Comparison of ENCODE assay signal across 17 mouse cellular contexts in genomic region chr3:101460618-101461017, GRCm38 (mm10).
DNase-seq lines count a peak whose midpoint lies in the region; ATAC-seq and TF ChIP-seq lines count a peak whose summit lies in the region.
"Had no signal": no experiment of that assay in that cellular context is flagged by ENCODE, and none has a peak within 500 bp of the region (broad histone marks: within the 10 kb centered on the region; RNA-seq: fewer than 3 reads in every experiment).

No protein-coding gene starts in this region.

- peak; percentile 59 for DNase-seq in left cerebral cortex, postnatal 4 days
- DNase-seq in left cerebral cortex, adult 2 months (ENCODE audit: extremely low spot score in 1 of 2, low spot score in 2 of 2), result no peak
- no peak for DNase-seq in kidney, adult 8-10 months
- no peak for DNase-seq in lung, postnatal 14 days
- no peak for DNase-seq in MN1 (ENCODE audit: low spot score)
- DNase-seq: cerebellum, postnatal 25 days; gastrocnemius, postnatal 14 days; kidney, adult 2 months; liver; lung, adult 18-20 months; lung, postnatal 36 days; right cerebral cortex, postnatal 25 days; thymus, postnatal 4 days had no signal

- no peak for ATAC-seq in embryonic facial prominence, embryonic 15.5 days (ENCODE audit: insufficient number of reproducible peaks, low FRiP score, low TSS enrichment, low read depth)
- no peak for ATAC-seq in midbrain, embryonic 12.5 days (ENCODE audit: low FRiP score, low read depth)

- no peaks in the 10 kb centered on the region for H3K27me3 ChIP-seq in embryonic facial prominence, embryonic 15.5 days
- no peaks in the 10 kb centered on the region for H3K27me3 ChIP-seq in midbrain, embryonic 12.5 days
- H3K27me3 ChIP-seq: forebrain, embryonic 12.5 days; hindbrain, embryonic 15.5 days had no signal

- intact Hi-C loops in left cerebral cortex, postnatal 4 days (cut with DNase I), result loop anchor here (5.0 kb wide), 1 partner anchor 488 kb away; no protein-coding TSS in a partner anchor
- intact Hi-C loops in left cerebral cortex, adult 2 months (cut with DNase I), result no loop called here

- H3K4me1 ChIP-seq in embryonic facial prominence, embryonic 15.5 days, result peaks cover 20% of the 10 kb centered on the region
- H3K4me1 ChIP-seq in midbrain, embryonic 12.5 days, result peaks cover 15% of the 10 kb centered on the region

- no peak overlapping the region for H3K4me2 ChIP-seq in embryonic facial prominence, embryonic 15.5 days (replicated peaks)
- no peak overlapping the region for H3K4me2 ChIP-seq in midbrain, embryonic 12.5 days (replicated peaks)
- H3K4me2 ChIP-seq: forebrain, embryonic 12.5 days; hindbrain, embryonic 15.5 days had no signal

- H3K36me3 ChIP-seq in embryonic facial prominence, embryonic 15.5 days, result peaks cover 49% of the 10 kb centered on the region
- H3K36me3 ChIP-seq in midbrain, embryonic 12.5 days, result peaks cover 42% of the 10 kb centered on the region

- no peak overlapping the region for H3K9ac ChIP-seq in embryonic facial prominence, embryonic 15.5 days
- H3K9ac ChIP-seq in midbrain, embryonic 12.5 days (replicated peaks), result no peak overlapping the region
- H3K9ac ChIP-seq: forebrain, embryonic 12.5 days; hindbrain, embryonic 15.5 days had no signal

- no peak overlapping the region for H3K4me3 ChIP-seq in left cerebral cortex, adult 2 months
- no peak overlapping the region for H3K4me3 ChIP-seq in embryonic facial prominence, embryonic 15.5 days (replicated peaks)
- no peak overlapping the region for H3K4me3 ChIP-seq in midbrain, embryonic 12.5 days
- H3K4me3 ChIP-seq: forebrain, embryonic 12.5 days; hindbrain, embryonic 15.5 days had no signal

- WGBS in embryonic facial prominence, embryonic 15.5 days, result 56% methylated on average over 7 of the region's 7 CpGs
- 67% methylated on average over 7 of the region's 7 CpGs for WGBS in midbrain, embryonic 12.5 days

- peaks cover 5% of the 10 kb centered on the region; the same call in 1 of the 2 replicates for H3K9me3 ChIP-seq in embryonic facial prominence, embryonic 15.5 days (replicated peaks)
- H3K9me3 ChIP-seq in midbrain, embryonic 12.5 days, result peaks cover 5% of the 10 kb centered on the region; the same call in 1 of the 2 replicates
- H3K9me3 ChIP-seq: forebrain, embryonic 12.5 days; hindbrain, embryonic 15.5 days had no signal

- H3K27ac ChIP-seq in left cerebral cortex, adult 2 months, result no peak overlapping the region
- peak overlapping the region; percentile 84; the same call in 1 of the 2 replicates for H3K27ac ChIP-seq in embryonic facial prominence, embryonic 15.5 days (replicated peaks)
- H3K27ac ChIP-seq in midbrain, embryonic 12.5 days (replicated peaks), result peak overlapping the region; percentile 81; the same call in 1 of the 2 replicates

- no peak for TF ChIP-seq CTCF in left cerebral cortex, adult 2 months (IDR thresholded peaks at IDR 0.05)
